Mouse (Mus musculus) myocyte (in vitro differentiated cells): ENCODE results near the gene Btn1a1.

Experiments used
- E2F4 ChIP-seq: IDR thresholded peaks from one replicate; pipeline ENCODE4 v1.6.1; 2011; ENCODE audit warnings: mild to moderate bottlenecking, control low read depth, moderate library complexity; ENCODE audit not compliant: insufficient read depth
- MYOG ChIP-seq, 3 experiments: IDR thresholded peaks; one replicate each; pipeline ENCODE4 v1.6.1; 2011; ENCODE audit warnings: control low read depth in 2 of 3, low read depth in 2 of 3, mild to moderate bottlenecking in 2 of 3; ENCODE audit not compliant: insufficient read length in 2 of 3, control insufficient read depth in 1 of 3, insufficient read depth in 1 of 3
- POLR2A ChIP-seq: IDR thresholded peaks from one replicate; pipeline ENCODE4 v1.6.1; 2011; ENCODE audit warnings: low read depth, mild to moderate bottlenecking, control low read depth, moderate library complexity; ENCODE audit not compliant: insufficient read length
- POLR2AphosphoS2 ChIP-seq: IDR thresholded peaks from one replicate; pipeline ENCODE4 v1.6.1; 2011; ENCODE audit warnings: low read depth, control low read depth; ENCODE audit not compliant: insufficient read length
- TCF12 ChIP-seq: IDR thresholded peaks from one replicate; pipeline ENCODE4 v1.6.1; 2011; ENCODE audit warnings: mild to moderate bottlenecking, control low read depth; ENCODE audit not compliant: poor library complexity, insufficient read depth, severe bottlenecking

DNA sequence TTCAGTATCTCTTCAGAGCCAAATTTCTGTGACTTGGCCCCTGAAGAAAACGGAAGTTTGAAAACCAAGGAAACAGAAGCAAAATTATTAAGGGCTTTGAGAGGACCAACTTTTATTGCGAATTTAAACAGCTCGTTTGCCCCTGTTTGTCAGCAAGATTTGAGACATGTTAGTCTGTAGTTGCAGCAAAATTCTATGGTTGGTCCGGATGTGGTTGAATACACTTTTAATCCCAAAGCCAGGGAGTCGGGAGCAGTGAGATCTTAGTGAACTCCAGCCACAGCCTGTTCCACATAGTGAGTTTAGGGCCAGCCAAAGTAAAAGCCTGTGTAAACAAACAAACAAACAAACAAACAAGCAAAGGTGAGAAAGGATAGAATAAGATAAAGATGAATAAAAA lies 32.5 kb downstream of the Btn1a1 start:
- TF ChIP-seq POLR2A (no peak), E2F4 (no peak), TCF12 (no peak), MYOG (IDR thresholded peaks at IDR 0.05; ENCODE audit: control insufficient read depth in 1 of 3, insufficient read depth in 1 of 3, insufficient read length in 2 of 3, low read depth in 2 of 3) (no peak), POLR2AphosphoS2 (no peak)
